Mouse (Mus musculus) embryonic fibroblast, embryonic 13.5 days (primary cell): ENCODE measurements at regions not wholly inside any gene's neighbourhood (a gene's known extent, or its start where the extent isn't known, plus 50 kb on each side); places are given as distances from the start of the nearest gene placed in this dataset.

ENCODE experiments used
- CTCF ChIP-seq: IDR thresholded peaks from 2 replicates; pipeline ENCODE4 v1.5.1; 2011; ENCODE audit warnings: mild to moderate bottlenecking, control low read depth, low read length, moderate library complexity, borderline replicate concordance; ENCODE audit not compliant: insufficient read depth
- POLR2A ChIP-seq: IDR thresholded peaks from 2 replicates; pipeline ENCODE4 v1.6.1; 2011; ENCODE audit warnings: low read depth, mild to moderate bottlenecking, control low read depth, low read length, moderate library complexity

- no peak for TF ChIP-seq CTCF
- no peak for TF ChIP-seq POLR2A
Measured at GRCm38 (mm10) chr14:106997565-106998279, 891.7 kb downstream of the Trim52 start.
